8 mouse cellular contexts compared by ENCODE assay signal in the genomic region with DNA sequence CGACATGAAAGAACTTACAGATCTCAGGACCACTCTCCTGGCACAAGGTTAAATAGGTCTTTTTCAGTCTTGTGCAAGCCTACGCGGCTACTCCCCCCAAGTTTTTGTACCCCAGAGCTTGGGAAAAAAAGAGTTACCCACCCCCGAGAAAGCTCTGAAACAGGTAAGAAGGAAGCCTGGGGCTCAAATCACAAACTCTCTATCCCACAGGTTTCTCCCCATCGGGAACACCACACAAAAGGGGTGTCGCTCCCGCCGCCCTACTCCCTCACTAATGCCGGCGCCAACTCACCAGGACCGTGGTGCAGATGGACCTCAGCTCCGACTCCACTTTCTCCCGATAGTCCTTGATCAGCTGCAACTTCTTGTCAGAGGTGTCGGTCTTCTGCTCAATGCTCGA. TPM values are rescaled to one million over a fixed set of nuclear protein-coding genes. Genes with fewer than 3 reads are reported as not detected.
DNase-seq lines count a peak whose midpoint lies in the region; ATAC-seq and TF ChIP-seq lines count a peak whose summit lies in the region.

No protein-coding gene starts in this region.

- no peak for TF ChIP-seq EP300 in MEL (IDR thresholded peaks at IDR 0.05; ENCODE audit: low read depth in 1 of 2, low read length in 2 of 2)
- TF ChIP-seq EP300 in lung, postnatal 0 days (IDR thresholded peaks at IDR 0.05), result no peak

- peak overlapping the region; percentile 54; the same call in 1 of the 2 replicates for H3K27ac ChIP-seq in kidney, postnatal 0 days
- H3K27ac ChIP-seq in MEL (ENCODE audit: control insufficient read depth, low read depth, low read length), result no peak overlapping the region
- peak overlapping the region; percentile 79 for H3K27ac ChIP-seq in hindbrain, embryonic 12.5 days
- H3K27ac ChIP-seq in lung, postnatal 0 days (ENCODE audit: low read length), result peak overlapping the region; percentile 62

- peak overlapping the region; percentile 94 for H3K4me3 ChIP-seq in kidney, postnatal 0 days (replicated peaks; ENCODE audit: low read depth, low read length)
- H3K4me3 ChIP-seq in MEL (ENCODE audit: control insufficient read depth in 1 of 2, insufficient read depth in 1 of 2, low read depth in 2 of 2, low read length in 2 of 2), result peak overlapping the region; percentile 68 to 95
- peak overlapping the region; percentile 93 for H3K4me3 ChIP-seq in hindbrain, embryonic 12.5 days
- peak overlapping the region; percentile 77 for H3K4me3 ChIP-seq in lung, postnatal 0 days (ENCODE audit: low read depth, low read length)

- H3K27me3 ChIP-seq in kidney, postnatal 0 days (ENCODE audit: insufficient read depth, low read length), result no peaks in the 10 kb centered on the region
- no peaks in the 10 kb centered on the region for H3K27me3 ChIP-seq in MEL (ENCODE audit: control insufficient read depth in 1 of 2, insufficient read depth in 2 of 2, low read length in 2 of 2)
- no peaks in the 10 kb centered on the region for H3K27me3 ChIP-seq in hindbrain, embryonic 12.5 days
- H3K27me3 ChIP-seq in lung, postnatal 0 days (replicated peaks; ENCODE audit: insufficient read depth, low read length), result no peaks in the 10 kb centered on the region

- H3K4me1 ChIP-seq in kidney, postnatal 0 days (replicated peaks; ENCODE audit: insufficient read depth, low read length), result 0 out of 2 replicates have a peak, but pooled peaks cover 5% of the 10 kb centered on the region
- peaks cover 0 to 7% of the 10 kb centered on the region in 2 experiments; a peak in 2 of 4 replicates for H3K4me1 ChIP-seq in MEL (ENCODE audit: control insufficient read depth in 1 of 2, insufficient read depth in 2 of 2, low read length in 2 of 2)
- peaks cover 17% of the 10 kb centered on the region for H3K4me1 ChIP-seq in hindbrain, embryonic 12.5 days
- H3K4me1 ChIP-seq in lung, postnatal 0 days (ENCODE audit: insufficient read depth, low read depth, low read length), result 0 out of 2 replicates have a peak, but pooled peaks cover 3% of the 10 kb centered on the region

- under 1% methylated on average over 14 of the region's 15 CpGs for WGBS in kidney, postnatal 0 days
- WGBS in hindbrain, embryonic 12.5 days, result under 1% methylated on average over 15 of the region's 15 CpGs
- WGBS in lung, postnatal 0 days, result under 1% methylated on average over 13 of the region's 15 CpGs

- no peak for DNase-seq in kidney, postnatal 0 days (ENCODE audit: low spot score)
- no peak for DNase-seq in kidney, adult 8-10 months
- no peak for DNase-seq in MEL (ENCODE audit: low read depth, low spot score)
- peak; percentile 36 for DNase-seq in embryo, embryonic 9.5 days (ENCODE audit: extremely low spot score)
- DNase-seq in lung, postnatal 0 days (ENCODE audit: low spot score), result no peak
- peak; percentile 38 for DNase-seq in thymus, postnatal 4 days
- no peak for DNase-seq in urinary bladder, adult 18-20 months (ENCODE audit: low spot score in 2 of 2)

- peaks cover 49% of the 10 kb centered on the region for H3K79me2 ChIP-seq in MEL (ENCODE audit: control insufficient read depth, insufficient read depth, low read length, poor library complexity)

- no peaks in the 10 kb centered on the region for H3K9me3 ChIP-seq in kidney, postnatal 0 days (replicated peaks; ENCODE audit: low read length)
- H3K9me3 ChIP-seq in MEL (replicated peaks; ENCODE audit: insufficient read depth, low read length), result no peaks in the 10 kb centered on the region
- peaks cover 13% of the 10 kb centered on the region; the same call in 1 of the 2 replicates for H3K9me3 ChIP-seq in hindbrain, embryonic 12.5 days (replicated peaks)
- no peaks in the 10 kb centered on the region for H3K9me3 ChIP-seq in lung, postnatal 0 days (ENCODE audit: low read length)

- peaks cover 18% of the 10 kb centered on the region; the same call in 1 of the 2 replicates for H3K36me3 ChIP-seq in kidney, postnatal 0 days (ENCODE audit: insufficient read depth, low read length)
- H3K36me3 ChIP-seq in MEL (ENCODE audit: control insufficient read depth in 1 of 2, insufficient read depth in 2 of 2, low read length in 2 of 2), result peaks cover 8 to 32% of the 10 kb centered on the region in 2 experiments
- peaks cover 36% of the 10 kb centered on the region for H3K36me3 ChIP-seq in hindbrain, embryonic 12.5 days
- H3K36me3 ChIP-seq in lung, postnatal 0 days (ENCODE audit: insufficient read depth, low read length), result peaks cover 11% of the 10 kb centered on the region; the same call in 1 of the 2 replicates

- TF ChIP-seq RAD21 in MEL (IDR thresholded peaks at IDR 0.05; ENCODE audit: low read depth, low read length), result no peak

- H3K4me2 ChIP-seq in kidney, postnatal 0 days (ENCODE audit: low read length), result peak overlapping the region; percentile 77
- peak overlapping the region; percentile 73 for H3K4me2 ChIP-seq in hindbrain, embryonic 12.5 days (replicated peaks)
- H3K4me2 ChIP-seq in lung, postnatal 0 days (replicated peaks; ENCODE audit: low read depth, low read length), result peak overlapping the region; percentile 78

- no peak for TF ChIP-seq CTCF in kidney, postnatal 0 days (IDR thresholded peaks at IDR 0.05; ENCODE audit: low read depth)
- no peak for TF ChIP-seq CTCF in MEL (IDR thresholded peaks at IDR 0.05 in 2 of 3, conservative IDR thresholded peaks at IDR 0.05 in 1 of 3; ENCODE audit: control insufficient read depth in 1 of 3, insufficient read depth in 1 of 3, low read depth in 2 of 3, low read length in 3 of 3, poor library complexity in 1 of 3, severe bottlenecking in 1 of 3)
- TF ChIP-seq CTCF in lung, postnatal 0 days (IDR thresholded peaks at IDR 0.05), result no peak

- no peak for ATAC-seq in kidney, postnatal 0 days (replicated peaks; ENCODE audit: low FRiP score, low read depth)
- no peak for ATAC-seq in hindbrain, embryonic 12.5 days (ENCODE audit: low FRiP score)
- ATAC-seq in lung, postnatal 0 days, result no peak

- H3K9ac ChIP-seq in kidney, postnatal 0 days (ENCODE audit: low read depth, low read length), result peak overlapping the region; percentile 78
- H3K9ac ChIP-seq in MEL (ENCODE audit: control insufficient read depth, low read depth, low read length, poor library complexity, severe bottlenecking), result peak overlapping the region; percentile 71
- H3K9ac ChIP-seq in hindbrain, embryonic 12.5 days, result peak overlapping the region; percentile 85
- peak overlapping the region; percentile 75 for H3K9ac ChIP-seq in lung, postnatal 0 days (replicated peaks; ENCODE audit: low read depth)

- TF ChIP-seq POLR2A in MEL (IDR thresholded peaks at IDR 0.05; ENCODE audit: control insufficient read depth in 1 of 2, insufficient read depth in 1 of 2, low read depth in 1 of 2, low read length in 2 of 2, poor library complexity in 1 of 2), result no peak

TF ChIP-seq in MEL, 35 proteins besides CTCF, POLR2A, EP300 and RAD21:
- TF ChIP-seq ETS1 (IDR thresholded peaks at IDR 0.05; ENCODE audit: low read depth, low read length) (no peak), MXI1 (IDR thresholded peaks at IDR 0.05; ENCODE audit: low read depth, low read length) (0 out of 2 replicates have a peak, but pooled peaks have one; percentile 1)

RNA-seq across cellular contexts. Expression of gene Ywhaq, which starts 0.9 kb away (rescaled TPM):
- polyA plus RNA-seq in kidney, postnatal 0 days (2015; fragmentation: Nextera tagmentation; extraction: Ambion mirVana), result 621 and 692 TPM in 2 replicates
- total RNA-seq in MEL (2012; rRNA removed), result 99.4 and 102 TPM in 2 replicates
- 10 to 100 TPM in 1 of 2 experiments, not detected in 1; 99.2 TPM for polyA plus RNA-seq in MEL (2012; ENCODE audit: insufficient read depth in 1 of 2, insufficient read length in 2 of 2, low read depth in 1 of 2, low replicate concordance in 2 of 2, missing spikeins in 1 of 2)
- 1,102 and 1,155 TPM in 2 replicates for polyA plus RNA-seq in hindbrain, embryonic 12.5 days (2016; fragmentation: Nextera tagmentation; extraction: Ambion mirVana)
- polyA plus RNA-seq in lung, postnatal 0 days (2015; fragmentation: Nextera tagmentation; extraction: Ambion mirVana), result 395 and 416 TPM in 2 replicates

RNA-seq across cellular contexts. Expression of gene Adam17, which starts 43.1 kb away (rescaled TPM):
- 34.6 and 35.0 TPM in 2 replicates for polyA plus RNA-seq in kidney, postnatal 0 days (2015; fragmentation: Nextera tagmentation; extraction: Ambion mirVana)
- total RNA-seq in MEL (2012; rRNA removed), result 14.2 and 14.5 TPM in 2 replicates
- 10 to 100 TPM in 1 of 2 experiments, not detected in 1; 12.9 TPM for polyA plus RNA-seq in MEL (2012; ENCODE audit: insufficient read depth in 1 of 2, insufficient read length in 2 of 2, low read depth in 1 of 2, low replicate concordance in 2 of 2, missing spikeins in 1 of 2)
- polyA plus RNA-seq in hindbrain, embryonic 12.5 days (2016; fragmentation: Nextera tagmentation; extraction: Ambion mirVana), result 37.4 and 40.7 TPM in 2 replicates
- 34.4 and 38.7 TPM in 2 replicates for polyA plus RNA-seq in lung, postnatal 0 days (2015; fragmentation: Nextera tagmentation; extraction: Ambion mirVana)

Comparison
In these comparisons a context has a peak if more than half of its experiments do, and no peak if none do; other contexts are left out.
1. DNase-seq: peak in embryo, embryonic 9.5 days (single experiment) and thymus, postnatal 4 days (single experiment); none in kidney, postnatal 0 days (single experiment), kidney, adult 8-10 months (0 of 2), MEL (single experiment), lung, postnatal 0 days (single experiment) and urinary bladder, adult 18-20 months (0 of 2).
2. Peak in every context shown above with its lines, with median percentiles within 50 percentile points of each other: H3K4me2 ChIP-seq, H3K4me3 ChIP-seq and H3K9ac ChIP-seq.